Mouse (Mus musculus): ENCODE results near the gene Aldh1a3. TPM values are rescaled to one million over a fixed set of nuclear protein-coding genes. Genes with fewer than 3 reads are reported as not detected.

Aldh1a3 gene
- total and polyA plus RNA-seq, 2 experiments from 2014 or later: 1.4 to 2.2 TPM

- DNase-seq (ENCODE audit: low spot score): no peak
- H3K36me3 ChIP-seq (replicated peaks; ENCODE audit: control insufficient read depth, insufficient read depth, low read length): no peaks in the 10 kb centered on the region
- H3K27me3 ChIP-seq (ENCODE audit: control insufficient read depth, insufficient read depth, low read length): no peaks in the 10 kb centered on the region
- no peak for ATAC-seq (ENCODE audit: insufficient read depth, low read depth)
- 64% methylated on average over 5 of the region's 5 CpGs for WGBS
- H3K9ac ChIP-seq (replicated peaks; ENCODE audit: low read depth, low read length): no peak overlapping the region
- H3K27ac ChIP-seq (ENCODE audit: low read depth): 0 out of 2 replicates have a peak overlapping the region, but pooled peaks have one; percentile 27
- H3K4me3 ChIP-seq (ENCODE audit: low read depth, low read length): no peak overlapping the region
- no peak overlapping the region for H3K4me2 ChIP-seq (ENCODE audit: low read depth, low read length)
- H3K9me3 ChIP-seq (replicated peaks; ENCODE audit: control insufficient read depth, low read length): no peaks in the 10 kb centered on the region
- TF ChIP-seq CTCF (IDR thresholded peaks at IDR 0.05; ENCODE audit: low read depth) (no peak), EP300 (IDR thresholded peaks at IDR 0.05; ENCODE audit: low read depth) (no peak)
- H3K4me1 ChIP-seq (ENCODE audit: control insufficient read depth, insufficient read depth): no peaks in the 10 kb centered on the region; the same call in 1 of the 2 replicates
Measured at GRCm38 (mm10) chr7:66369071-66369933, 58.0 kb downstream of the Aldh1a3 start.

GRCm38 (mm10) chr7:66365904-66366303 is 61.4 kb downstream of the Aldh1a3 start, which contains the start of gene Gm10974:
TSS of gene Gm10974 (plus strand) at chr7:66365905.
- 51% methylated on average over 2 of the region's 2 CpGs for WGBS
- DNase-seq (ENCODE audit: low spot score) (no peak), ATAC-seq (ENCODE audit: insufficient read depth, low read depth) (0 out of 2 replicates have a peak, but pooled peaks have one; percentile 36)
- no peak within 1 kb of the TSS for H3K4me2 ChIP-seq (ENCODE audit: low read depth, low read length)
- no peak for TF ChIP-seq CTCF (IDR thresholded peaks at IDR 0.05; ENCODE audit: low read depth)
- no peak for TF ChIP-seq EP300 (IDR thresholded peaks at IDR 0.05; ENCODE audit: low read depth)
- H3K9ac ChIP-seq (replicated peaks; ENCODE audit: low read depth, low read length): no peak within 1 kb of the TSS
- no peaks in the 10 kb centered on the region; the same call in 1 of the 2 replicates for H3K4me1 ChIP-seq (ENCODE audit: control insufficient read depth, insufficient read depth)
- peaks cover 9% of the 10 kb centered on the region; the same call in 1 of the 2 replicates for H3K9me3 ChIP-seq (replicated peaks; ENCODE audit: control insufficient read depth, low read length)
- no peaks in the 10 kb centered on the region for H3K27me3 ChIP-seq (ENCODE audit: control insufficient read depth, insufficient read depth, low read length)
- no peak within 1 kb of the TSS for H3K27ac ChIP-seq (ENCODE audit: low read depth)
- H3K4me3 ChIP-seq (ENCODE audit: low read depth, low read length): no peak within 1 kb of the TSS
- H3K36me3 ChIP-seq (replicated peaks; ENCODE audit: control insufficient read depth, insufficient read depth, low read length): no peaks in the 10 kb centered on the region

- no peaks in the 10 kb centered on the region for H3K27me3 ChIP-seq (ENCODE audit: control insufficient read depth, insufficient read depth, low read length)
- ATAC-seq (ENCODE audit: insufficient read depth, low read depth): no peak
- H3K4me3 ChIP-seq (ENCODE audit: low read depth, low read length): no peak overlapping the region
- 66% methylated on average over 2 of the region's 2 CpGs for WGBS
- peaks cover 3% of the 10 kb centered on the region; the same call in 1 of the 2 replicates for H3K36me3 ChIP-seq (replicated peaks; ENCODE audit: control insufficient read depth, insufficient read depth, low read length)
- TF ChIP-seq CTCF (IDR thresholded peaks at IDR 0.05; ENCODE audit: low read depth): no peak
- no peak for TF ChIP-seq EP300 (IDR thresholded peaks at IDR 0.05; ENCODE audit: low read depth)
- H3K4me2 ChIP-seq (ENCODE audit: low read depth, low read length): no peak overlapping the region
- H3K9me3 ChIP-seq (replicated peaks; ENCODE audit: control insufficient read depth, low read length): peaks cover 12% of the 10 kb centered on the region
- no peak overlapping the region for H3K27ac ChIP-seq (ENCODE audit: low read depth)
- H3K4me1 ChIP-seq (ENCODE audit: control insufficient read depth, insufficient read depth): no peaks in the 10 kb centered on the region; the same call in 1 of the 2 replicates
- DNase-seq (ENCODE audit: low spot score): no peak
- no peak overlapping the region for H3K9ac ChIP-seq (replicated peaks; ENCODE audit: low read depth, low read length)
Measured at GRCm38 (mm10) chr7:66365411-66365810, 61.9 kb downstream of the Aldh1a3 start.

GRCm38 (mm10) chr7:66364491-66364890 is 62.8 kb downstream of the Aldh1a3 start:
- no peak overlapping the region for H3K4me2 ChIP-seq (ENCODE audit: low read depth, low read length)
- no peak for TF ChIP-seq CTCF (IDR thresholded peaks at IDR 0.05; ENCODE audit: low read depth)
- no peak for TF ChIP-seq EP300 (IDR thresholded peaks at IDR 0.05; ENCODE audit: low read depth)
- ATAC-seq (ENCODE audit: insufficient read depth, low read depth) (no peak), DNase-seq (ENCODE audit: low spot score) (no peak)
- H3K27me3 ChIP-seq (ENCODE audit: control insufficient read depth, insufficient read depth, low read length): no peaks in the 10 kb centered on the region
- H3K4me3 ChIP-seq (ENCODE audit: low read depth, low read length): no peak overlapping the region
- no peaks in the 10 kb centered on the region; the same call in 1 of the 2 replicates for H3K4me1 ChIP-seq (ENCODE audit: control insufficient read depth, insufficient read depth)
- 90% methylated on average over 11 of the region's 11 CpGs for WGBS
- peaks cover 10% of the 10 kb centered on the region; the same call in 1 of the 2 replicates for H3K36me3 ChIP-seq (replicated peaks; ENCODE audit: control insufficient read depth, insufficient read depth, low read length)
- H3K9ac ChIP-seq (replicated peaks; ENCODE audit: low read depth, low read length): no peak overlapping the region
- H3K9me3 ChIP-seq (replicated peaks; ENCODE audit: control insufficient read depth, low read length): peaks cover 16% of the 10 kb centered on the region
- no peak overlapping the region for H3K27ac ChIP-seq (ENCODE audit: low read depth)

- WGBS: 83% methylated on average over 4 of the region's 4 CpGs
- Histone ChIP-seq H3K4me2 (ENCODE audit: low read depth, low read length) (no peak overlapping the region), H3K4me1 (ENCODE audit: control insufficient read depth, insufficient read depth) (no peaks in the 10 kb centered on the region), H3K36me3 (replicated peaks; ENCODE audit: control insufficient read depth, insufficient read depth, low read length) (peaks cover 10% of the 10 kb centered on the region; the same call in 1 of the 2 replicates), H3K27ac (ENCODE audit: low read depth) (no peak overlapping the region), H3K4me3 (ENCODE audit: low read depth, low read length) (no peak overlapping the region), H3K27me3 (ENCODE audit: control insufficient read depth, insufficient read depth, low read length) (no peaks in the 10 kb centered on the region), H3K9me3 (replicated peaks; ENCODE audit: control insufficient read depth, low read length) (peaks cover 16% of the 10 kb centered on the region), H3K9ac (replicated peaks; ENCODE audit: low read depth, low read length) (no peak overlapping the region)
- TF ChIP-seq EP300 (IDR thresholded peaks at IDR 0.05; ENCODE audit: low read depth): no peak
- no peak for TF ChIP-seq CTCF (IDR thresholded peaks at IDR 0.05; ENCODE audit: low read depth)
- DNase-seq (ENCODE audit: low spot score) (no peak), ATAC-seq (ENCODE audit: insufficient read depth, low read depth) (no peak)
Measured at GRCm38 (mm10) chr7:66359044-66359443, 68.3 kb downstream of the Aldh1a3 start.

Measured in heart, postnatal 0 days (tissue).